In genomic region chr13:101015435-101015834, GRCm38 (mm10) we compare ENCODE assay signal across 13 mouse cellular contexts.
"Had no signal": no experiment of that assay in that cellular context is flagged by ENCODE, and none has a peak within 500 bp of the region (broad histone marks: within the 10 kb centered on the region; RNA-seq: fewer than 3 reads in every experiment).

No protein-coding gene starts in this region.

- H3K27me3 ChIP-seq: limb, embryonic 13.5 days; liver, embryonic 15.5 days; midbrain, embryonic 15.5 days; neural tube, embryonic 12.5 days had no signal

- H3K4me1 ChIP-seq: liver, embryonic 15.5 days; midbrain, embryonic 15.5 days; neural tube, embryonic 12.5 days had no signal

- H3K4me2 ChIP-seq: limb, embryonic 13.5 days; liver, embryonic 11.5 days; liver, embryonic 15.5 days; midbrain, embryonic 15.5 days; neural tube, embryonic 12.5 days had no signal

- H3K36me3 ChIP-seq: limb, embryonic 13.5 days; liver, embryonic 15.5 days; midbrain, embryonic 10.5 days; midbrain, embryonic 15.5 days; neural tube, embryonic 12.5 days had no signal

- H3K9ac ChIP-seq: limb, embryonic 13.5 days; liver, embryonic 15.5 days; midbrain, embryonic 15.5 days; neural tube, embryonic 12.5 days had no signal

- ATAC-seq: lung, postnatal 0 days; midbrain, embryonic 15.5 days had no signal

- H3K4me3 ChIP-seq: limb, embryonic 13.5 days; liver, embryonic 15.5 days; midbrain, embryonic 10.5 days; midbrain, embryonic 15.5 days; neural tube, embryonic 12.5 days had no signal

- H3K27ac ChIP-seq: kidney, postnatal 0 days; limb, embryonic 13.5 days; liver, embryonic 15.5 days; midbrain, embryonic 10.5 days; midbrain, embryonic 15.5 days; neural tube, embryonic 12.5 days had no signal

- H3K9me3 ChIP-seq: limb, embryonic 13.5 days; liver, embryonic 15.5 days; midbrain, embryonic 10.5 days; midbrain, embryonic 15.5 days; neural tube, embryonic 12.5 days had no signal

- DNase-seq: layer of hippocampus, adult 9-11 months; lung, adult 2 months; lung, postnatal 36 days; thymus, adult 2 months; thymus, postnatal 25 days had no signal
